Mouse (Mus musculus) cerebellum, postnatal 10 days (tissue): Measurements from ENCODE around the gene Tango6.

Experiments used
- DNase-seq, 2 experiments: peaks; one replicate each; pipeline ENCODE4 v3.0.0; 2021; ENCODE audit warnings: mixed read lengths in 2 of 2

The Tango6 gene

DNA sequence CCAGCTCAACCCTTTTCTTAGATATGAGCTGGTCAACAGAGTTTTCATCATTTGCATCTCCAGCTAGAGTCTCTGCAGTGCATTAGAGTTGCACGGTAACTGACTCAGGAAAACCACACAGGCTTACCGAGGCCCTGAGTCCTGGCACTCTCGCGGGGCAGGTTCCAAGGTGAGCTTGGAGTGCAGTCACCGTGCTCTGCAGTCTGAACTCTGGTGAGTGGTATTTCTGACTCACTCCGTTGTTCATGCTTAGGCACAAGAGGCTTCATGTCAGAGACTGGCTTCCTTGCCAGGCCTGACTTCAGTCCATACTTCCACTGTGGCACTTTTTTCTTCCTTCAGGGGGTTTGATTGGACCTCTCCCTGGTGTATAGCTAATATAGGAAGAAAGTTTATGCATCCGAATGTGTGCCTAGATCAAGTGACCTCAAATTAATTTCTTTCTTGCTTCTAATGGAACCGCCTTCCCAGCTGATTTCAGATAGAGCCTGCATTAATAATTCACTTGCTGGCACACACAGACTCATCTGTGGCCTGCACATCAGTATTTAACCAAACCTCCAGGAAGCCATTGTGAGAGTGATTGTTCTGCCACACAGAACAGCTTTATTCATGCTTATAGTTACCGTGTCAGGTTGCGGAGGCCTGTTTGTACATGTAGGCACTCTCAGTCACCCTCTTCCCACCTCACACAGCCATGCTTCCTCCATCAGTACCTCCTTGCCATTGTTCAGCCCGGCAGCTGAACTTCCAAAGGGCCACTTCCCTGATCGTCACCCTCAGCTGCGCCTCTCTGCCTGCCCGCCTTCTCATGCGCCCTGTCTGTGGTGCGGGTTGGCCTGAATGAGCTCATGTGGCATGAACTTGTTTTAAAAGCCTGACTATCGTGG lies 136.0 kb downstream of the Tango6 start:
- DNase-seq, result no peak

DNA sequence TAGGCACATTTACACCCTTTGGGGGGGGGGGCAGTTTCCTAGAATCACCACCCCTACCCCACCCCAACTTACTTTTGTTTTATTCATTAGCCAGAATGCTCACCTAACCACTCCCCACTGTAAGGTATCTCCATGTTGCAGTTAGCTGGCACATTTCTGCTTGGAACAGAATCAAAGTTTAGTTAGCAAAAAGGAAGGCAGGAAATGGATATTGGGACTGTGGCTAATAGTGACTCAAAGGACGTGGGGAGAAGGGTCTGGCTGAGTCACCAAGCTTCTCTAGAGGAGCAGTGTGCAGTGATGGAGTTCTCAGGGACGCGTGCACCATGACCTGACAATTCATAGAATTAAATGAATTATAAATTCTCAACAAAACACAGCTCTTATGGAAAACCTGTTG lies 136.7 kb downstream of the Tango6 start:
- DNase-seq, result no peak

DNA sequence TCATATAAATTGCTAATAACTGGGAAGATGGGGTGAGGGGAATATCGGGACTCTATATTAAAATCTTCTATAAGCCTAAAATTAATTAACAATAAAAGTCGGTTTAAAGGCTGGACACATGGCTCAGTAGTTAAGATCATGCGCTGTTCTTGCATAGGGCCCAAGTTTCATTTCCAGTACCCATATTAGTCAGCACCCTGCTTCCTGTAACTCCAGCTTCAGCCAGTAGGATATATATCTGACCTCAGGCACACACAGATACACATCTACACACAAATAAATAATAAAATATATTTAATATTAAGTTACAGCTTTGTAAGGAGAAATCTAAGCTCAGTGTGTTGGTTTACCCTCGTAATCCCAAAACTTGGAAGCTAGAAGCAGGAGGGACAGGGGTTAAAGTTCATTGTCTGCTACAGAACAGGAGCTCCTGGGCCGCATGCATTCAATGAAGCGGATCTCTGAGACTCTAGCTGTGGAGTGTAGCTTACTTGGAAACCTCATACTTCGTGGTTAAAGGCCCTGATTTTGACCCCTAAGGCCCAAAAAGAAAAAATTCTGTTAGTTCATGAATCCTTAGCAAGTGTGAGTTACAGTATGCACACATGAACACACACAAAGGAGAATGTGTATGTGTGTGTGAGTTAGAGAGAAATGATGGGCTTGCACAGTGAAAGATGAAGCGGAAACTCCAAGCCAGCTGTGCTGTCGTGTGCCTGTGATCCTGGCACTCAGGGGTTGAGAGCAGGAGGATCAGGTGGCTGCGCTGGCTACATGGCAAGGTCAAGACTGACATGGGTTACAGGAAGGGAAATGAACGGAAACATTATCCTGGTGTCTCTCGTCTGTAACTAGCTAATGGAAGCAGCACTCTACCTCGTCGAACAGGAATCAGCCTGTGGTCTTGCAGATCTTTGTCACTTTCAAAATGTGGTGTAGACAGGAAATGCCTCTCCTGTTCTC lies 138.0 kb downstream of the Tango6 start:
- no peak for DNase-seq

- DNase-seq, result no peak
These were observed 146.1 kb downstream of the Tango6 start for GRCm38 (mm10) chr8:106828921-106829320.

DNA sequence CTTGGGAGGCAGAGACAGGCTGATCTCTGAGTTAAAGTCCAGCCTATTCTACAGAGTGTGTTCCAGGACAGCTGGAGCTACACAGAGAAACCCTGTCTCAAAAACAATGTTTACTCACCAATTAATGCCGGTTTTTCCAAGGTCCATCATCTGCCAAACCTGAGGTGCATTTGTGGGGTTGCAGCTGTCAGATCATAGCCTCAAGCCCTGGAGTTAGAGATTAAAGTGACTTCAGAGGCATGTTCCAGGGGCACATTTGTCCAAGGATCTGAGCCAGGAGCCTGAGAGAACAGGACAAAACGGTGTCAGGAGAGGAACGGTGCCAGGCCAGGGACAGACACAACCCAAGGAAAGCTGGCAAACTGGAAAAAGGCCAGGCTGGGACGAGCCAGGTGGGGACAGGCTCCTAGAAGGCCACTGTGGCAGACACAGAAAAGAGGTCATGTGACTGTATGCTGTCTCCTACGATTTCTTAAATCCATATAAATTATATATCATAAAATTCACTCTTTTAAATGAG lies 146.7 kb downstream of the Tango6 start:
- DNase-seq, result peak; percentile 91 to 96

- peak; percentile 25 to 57 for DNase-seq
These were observed 152.0 kb downstream of the Tango6 start for GRCm38 (mm10) chr8:106834899-106835298.

GRCm38 (mm10) chr8:106836525-106836924 lies 153.7 kb downstream of the Tango6 start:
- DNase-seq, result no peak

- no peak for DNase-seq
These were observed 155.9 kb downstream of the Tango6 start for GRCm38 (mm10) chr8:106838803-106839202.

- peak; percentile 13 to 28 for DNase-seq
These were observed 156.5 kb downstream of the Tango6 start for GRCm38 (mm10) chr8:106839209-106840001.

- no peak for DNase-seq
These were observed 167.2 kb downstream of the Tango6 start for GRCm38 (mm10) chr8:106850034-106850433.

- peak in 1 of 2 experiments; percentile 27 for DNase-seq
These were observed 171.8 kb downstream of the Tango6 start for GRCm38 (mm10) chr8:106854534-106855241.

DNA sequence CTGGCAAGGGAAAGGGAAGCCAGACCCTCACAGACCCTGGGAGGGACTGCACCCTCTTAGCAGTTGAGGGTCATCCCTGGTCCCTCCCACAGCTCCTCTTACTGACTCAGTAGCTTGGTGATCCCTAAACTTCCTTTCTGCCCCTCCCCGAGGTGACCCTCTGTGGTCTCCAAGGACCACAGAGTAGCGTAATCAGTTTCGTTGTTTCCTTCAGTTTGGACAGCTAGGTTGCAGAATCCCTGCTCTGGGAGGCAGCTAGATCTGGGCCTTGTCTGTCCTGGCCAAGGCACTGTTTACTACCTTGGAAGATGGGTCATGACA lies 172.3 kb downstream of the Tango6 start:
- no peak for DNase-seq

GRCm38 (mm10) chr8:106862845-106863244 lies 180.0 kb downstream of the Tango6 start:
- DNase-seq, result no peak

- peak; percentile 63 to 75 for DNase-seq
These were observed 182.5 kb downstream of the Tango6 start for GRCm38 (mm10) chr8:106865354-106865753.

DNA sequence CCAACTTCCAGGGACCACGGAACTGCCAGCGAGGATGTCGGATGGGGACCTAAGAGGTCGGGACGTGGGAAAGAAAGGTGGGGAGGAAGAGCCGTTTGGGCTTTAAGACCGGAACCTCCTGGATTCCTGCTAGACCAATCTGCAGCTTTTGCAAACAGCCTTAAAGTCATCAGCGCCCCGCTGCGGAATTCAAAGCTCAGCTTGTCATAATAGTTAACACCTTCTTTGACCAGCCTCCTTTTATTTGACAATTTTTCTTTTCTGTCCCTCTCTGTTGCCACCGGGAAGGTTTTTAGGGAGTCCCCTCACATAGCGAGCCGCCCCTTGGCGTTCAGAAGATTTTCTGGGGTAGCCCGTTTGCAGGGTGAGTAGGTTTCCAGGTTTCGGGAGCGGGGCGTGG lies 187.2 kb downstream of the Tango6 start, which contains the start of gene Has3:
TSS of gene Has3 (plus strand) at position 192 of the 400 bp plus-strand sequence.
- peak; percentile 42 to 49 for DNase-seq

- DNase-seq, result peak; percentile 74 to 78
These were observed 187.9 kb downstream of the Tango6 start for GRCm38 (mm10) chr8:106870537-106871327.

GRCm38 (mm10) chr8:106871328-106871926 lies 188.6 kb downstream of the Tango6 start:
- DNase-seq, result peak in 1 of 2 experiments; percentile 35

DNA sequence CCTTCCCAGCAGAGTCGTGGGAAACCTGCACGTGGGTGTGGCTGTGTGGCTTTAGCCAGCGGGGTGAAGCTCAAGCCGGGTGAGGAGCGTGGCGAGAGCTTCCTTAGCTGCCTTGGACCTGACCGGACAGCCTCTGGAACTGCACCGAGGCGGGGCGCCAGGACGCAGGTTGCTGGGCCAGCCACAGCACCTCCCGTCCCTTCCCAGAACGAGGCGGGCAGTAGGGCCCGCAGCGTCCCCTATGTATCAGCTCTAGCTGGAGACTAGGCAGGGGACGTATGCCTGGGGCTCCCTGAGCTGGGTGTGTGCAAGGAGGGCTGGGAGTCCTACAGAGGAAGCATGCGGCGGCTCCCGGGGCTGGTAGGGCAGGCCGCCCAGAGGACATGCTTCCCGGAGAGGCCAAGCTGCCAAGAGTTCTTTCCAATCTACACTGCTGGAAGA lies 189.1 kb downstream of the Tango6 start:
- DNase-seq, result peak; percentile 76 to 82

DNA sequence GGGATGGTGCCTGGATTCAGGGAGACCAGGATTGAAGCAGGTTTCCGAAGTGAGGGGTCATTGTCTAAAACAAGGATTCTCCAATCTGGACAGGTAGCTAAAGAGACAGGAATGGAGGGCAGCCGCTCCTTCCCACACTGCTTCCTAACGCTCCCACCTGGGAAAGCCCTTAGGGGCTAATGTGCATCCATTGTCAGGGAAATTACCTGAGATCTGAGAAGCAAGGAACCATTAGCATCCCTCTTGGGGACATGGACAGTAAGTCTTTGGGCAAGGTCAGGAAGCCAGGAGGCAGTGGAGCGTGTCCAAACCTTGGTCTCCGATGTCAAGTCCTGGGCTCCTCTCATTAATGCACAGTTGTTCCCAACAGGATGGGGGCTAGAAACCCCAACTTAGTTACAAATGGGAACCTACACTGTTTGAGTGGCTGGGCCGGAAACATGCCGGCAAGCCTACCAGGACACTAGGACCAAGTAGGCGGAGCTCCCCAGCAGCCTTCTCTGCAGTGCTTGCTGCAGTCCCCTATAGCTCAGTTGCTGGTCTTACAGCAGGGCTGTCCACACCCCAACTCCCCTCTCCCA lies 189.7 kb downstream of the Tango6 start:
- DNase-seq, result peak; percentile 45 to 54
